Mouse (Mus musculus): ENCODE measurements around the gene Mill2.
A peak's percentile ranks its signal among the peaks of the same experiment; 100 is the strongest.

Gene Mill2

DNA sequence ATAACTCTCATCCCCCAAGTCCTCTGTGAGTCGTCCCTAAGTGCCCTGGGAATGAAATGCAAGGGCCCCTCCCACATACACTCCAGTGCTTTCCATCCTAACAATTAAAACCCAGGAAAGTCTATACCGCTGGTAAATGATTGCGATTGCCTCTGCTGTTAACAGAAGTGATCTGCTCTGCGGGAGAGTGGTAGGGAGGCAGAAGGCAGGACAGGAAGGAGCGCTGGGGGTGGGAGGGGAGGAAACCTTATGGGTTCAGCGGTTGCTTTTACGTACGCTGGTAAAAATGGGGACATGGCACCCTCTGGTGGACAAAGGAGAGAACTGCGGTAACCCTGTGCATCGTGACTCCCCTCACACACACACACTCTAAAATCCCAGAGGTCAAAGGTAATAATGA is 33.5 kb downstream of the Mill2 start:
- DNase-seq (ENCODE audit: low read depth, low spot score): peak; percentile 88

DNA sequence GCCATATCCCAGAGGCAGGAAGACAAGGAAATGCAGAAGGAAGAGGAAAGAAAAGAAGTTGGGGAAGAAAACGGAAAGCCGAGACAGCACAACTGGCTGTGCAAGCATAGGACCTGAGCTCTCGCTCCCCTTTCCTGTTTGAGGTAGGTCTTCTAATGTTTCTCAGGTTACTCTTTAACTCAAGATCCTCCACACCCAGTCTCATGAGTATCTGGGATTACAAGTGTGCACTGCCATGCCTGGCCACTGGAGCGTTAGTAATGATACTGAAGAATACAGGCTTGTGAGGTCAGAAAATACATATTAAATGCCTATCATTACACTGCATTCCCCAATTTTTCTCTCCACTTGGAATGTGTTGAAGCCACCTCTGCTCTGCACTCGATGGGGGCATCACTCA is 35.6 kb downstream of the Mill2 start:
- no peak for DNase-seq (ENCODE audit: low read depth, low spot score)

DNA sequence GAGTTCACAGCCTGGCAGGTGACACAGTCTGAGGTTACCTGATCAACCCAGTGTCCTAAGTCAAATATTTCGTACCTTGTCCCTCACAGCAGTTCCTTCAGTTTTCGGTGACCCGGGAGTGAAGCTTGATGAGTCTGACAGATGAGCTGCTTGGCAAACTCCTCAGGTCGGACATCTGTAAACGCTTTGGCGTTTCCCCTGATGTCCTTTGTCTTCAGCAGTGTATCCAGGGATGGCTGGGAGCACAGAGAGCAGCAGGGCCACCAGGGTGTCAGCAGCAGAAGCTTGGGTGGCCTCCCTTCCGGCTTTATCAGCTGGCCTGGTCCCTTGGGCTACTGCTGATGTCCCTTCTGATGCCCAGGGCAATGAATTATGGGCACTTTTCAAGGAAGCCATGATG is 38.9 kb downstream of the Mill2 start:
- DNase-seq (ENCODE audit: low read depth, low spot score): no peak

DNA sequence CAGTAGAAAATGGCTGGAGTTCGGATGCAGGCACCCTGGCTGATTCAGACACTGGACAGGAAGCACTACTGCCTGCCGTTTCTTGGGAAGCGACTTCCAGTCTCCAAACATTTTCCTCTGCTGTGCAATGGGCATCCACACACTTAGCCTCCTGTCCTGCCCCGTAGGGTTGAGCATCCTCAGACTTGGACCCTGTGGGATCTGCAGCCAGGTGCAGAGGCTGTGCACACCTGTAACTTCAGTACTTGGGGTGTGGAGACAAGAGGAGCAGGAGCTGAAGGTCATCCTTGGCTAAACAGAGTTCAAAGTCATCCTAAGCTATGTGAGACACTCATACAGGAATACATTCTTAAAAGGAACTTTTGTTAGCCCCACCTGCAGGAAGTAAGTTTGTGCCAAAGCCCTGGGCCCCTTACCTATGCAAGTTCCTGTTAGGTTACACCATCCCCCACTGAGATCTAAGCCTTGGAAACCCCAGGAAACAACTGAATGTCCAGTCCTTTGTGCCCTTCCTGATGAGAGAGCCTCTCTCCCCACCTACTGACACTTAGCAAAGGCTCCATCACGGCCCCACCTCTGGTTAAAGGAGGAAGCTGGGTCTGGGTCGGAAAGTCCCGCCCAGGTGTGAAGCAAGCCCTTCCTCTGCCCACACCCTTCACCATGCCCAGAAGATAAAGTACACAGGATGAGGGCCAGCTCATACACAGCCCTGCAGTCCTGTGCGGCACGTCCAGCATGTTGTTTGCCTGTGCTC is 44.4 kb downstream of the Mill2 start:
- peak; percentile 65 for DNase-seq (ENCODE audit: low read depth, low spot score)

DNA sequence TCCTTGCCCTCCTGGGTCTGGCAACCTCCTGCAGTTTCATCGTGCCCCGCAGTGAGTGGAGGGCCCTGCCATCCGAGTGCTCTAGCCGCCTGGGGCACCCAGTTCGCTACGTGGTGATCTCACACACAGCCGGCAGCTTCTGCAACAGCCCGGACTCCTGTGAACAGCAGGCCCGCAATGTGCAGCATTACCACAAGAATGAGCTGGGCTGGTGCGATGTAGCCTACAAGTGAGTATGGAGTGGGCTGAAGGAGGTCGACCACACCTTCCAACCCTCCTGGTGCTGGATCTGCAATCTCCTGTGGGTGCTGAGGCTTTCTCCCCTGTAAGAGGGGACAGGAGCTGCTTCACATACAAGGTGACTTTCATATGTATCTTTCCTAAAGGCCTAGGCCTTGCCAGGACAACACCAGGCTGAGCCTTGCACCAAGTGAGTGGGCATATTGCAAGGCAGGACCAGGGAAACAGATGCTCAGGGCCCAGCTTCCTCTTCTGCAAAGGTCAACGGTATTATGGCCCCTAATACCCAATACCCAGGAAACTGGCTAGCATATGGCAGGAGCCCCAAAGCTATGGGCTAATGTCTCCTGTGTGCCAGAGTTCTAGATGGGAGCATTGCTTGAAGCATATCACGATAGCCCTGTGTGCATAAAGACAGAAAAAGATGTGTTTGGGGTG is 45.1 kb downstream of the Mill2 start:
- peak; percentile 71 for DNase-seq (ENCODE audit: low read depth, low spot score)

DNA sequence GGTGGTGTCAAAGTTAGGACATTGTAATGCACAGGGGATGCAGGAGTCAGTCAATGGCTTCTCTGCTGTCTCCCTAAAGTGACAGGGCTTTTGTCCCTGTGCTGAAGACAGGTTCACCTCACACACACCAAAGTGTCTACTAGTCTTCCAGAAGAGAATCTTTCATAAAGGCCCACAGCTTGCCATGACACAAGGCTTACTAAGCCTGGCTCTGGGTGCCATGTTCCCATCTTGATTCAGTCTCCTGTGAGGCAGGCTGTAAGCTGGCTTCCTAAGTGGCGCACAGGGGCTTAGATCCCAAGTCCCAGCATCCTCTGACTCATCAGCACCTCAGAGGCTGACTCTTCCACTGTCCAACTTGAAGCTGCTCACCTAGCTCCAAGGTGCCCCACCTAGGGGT is 47.2 kb downstream of the Mill2 start:
- no peak for DNase-seq (ENCODE audit: low read depth, low spot score)

DNA sequence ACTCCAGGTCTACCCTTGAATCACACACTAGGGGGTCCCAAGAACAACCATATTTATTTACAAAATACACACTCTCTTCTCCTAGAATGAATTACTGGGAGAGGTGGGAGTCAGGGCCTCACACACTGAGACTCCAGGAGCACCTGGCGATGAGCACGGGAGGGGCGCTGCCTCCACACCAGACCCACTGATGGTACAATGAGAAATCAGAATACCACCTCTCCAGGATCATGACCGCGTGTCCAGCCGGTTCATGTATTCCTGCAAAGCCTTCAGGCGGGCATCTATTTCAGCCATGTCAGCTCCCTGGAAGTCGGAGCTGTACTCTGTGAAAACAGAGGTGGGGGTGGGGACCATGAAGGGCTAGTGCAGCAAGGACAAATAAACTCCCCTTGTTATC is 51.1 kb downstream of the Mill2 start:
- no peak for DNase-seq (ENCODE audit: low read depth, low spot score)

DNA sequence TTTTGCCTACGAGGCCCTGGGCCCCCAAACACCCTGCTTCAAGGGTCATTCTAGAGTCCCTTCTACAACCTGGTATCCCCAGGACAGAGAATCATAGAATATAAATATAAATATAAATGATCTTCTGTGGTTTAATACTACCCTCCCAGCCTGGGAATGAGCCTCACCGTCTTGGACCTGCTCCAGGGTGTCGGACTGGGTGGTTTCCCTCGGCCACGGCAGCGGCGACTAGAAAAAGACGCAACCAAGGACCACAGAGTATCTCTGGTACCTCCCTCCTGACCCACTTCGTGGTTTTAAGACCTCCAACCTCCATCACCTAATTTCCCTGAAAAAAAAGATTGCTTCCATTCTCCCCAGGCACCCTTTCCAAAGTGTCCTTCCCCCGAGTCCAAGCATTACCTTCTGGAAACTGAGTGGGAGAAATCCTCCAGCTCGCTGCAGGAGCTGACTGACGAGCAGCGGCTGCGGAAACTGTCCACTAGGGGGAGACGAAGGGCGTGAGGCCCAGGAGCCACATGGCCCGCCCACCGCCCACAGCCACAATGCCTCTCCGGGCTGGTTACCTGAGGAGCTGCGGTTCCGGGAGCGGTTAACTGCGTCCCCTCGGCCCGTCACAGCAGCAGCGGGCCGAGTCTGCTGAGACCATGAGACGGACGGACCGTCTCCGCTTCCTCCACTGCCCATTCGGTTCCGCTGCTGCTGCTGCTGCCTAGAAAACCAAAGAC is 52.3 kb downstream of the Mill2 start:
- DNase-seq (ENCODE audit: low read depth, low spot score): peak; percentile 83

DNA sequence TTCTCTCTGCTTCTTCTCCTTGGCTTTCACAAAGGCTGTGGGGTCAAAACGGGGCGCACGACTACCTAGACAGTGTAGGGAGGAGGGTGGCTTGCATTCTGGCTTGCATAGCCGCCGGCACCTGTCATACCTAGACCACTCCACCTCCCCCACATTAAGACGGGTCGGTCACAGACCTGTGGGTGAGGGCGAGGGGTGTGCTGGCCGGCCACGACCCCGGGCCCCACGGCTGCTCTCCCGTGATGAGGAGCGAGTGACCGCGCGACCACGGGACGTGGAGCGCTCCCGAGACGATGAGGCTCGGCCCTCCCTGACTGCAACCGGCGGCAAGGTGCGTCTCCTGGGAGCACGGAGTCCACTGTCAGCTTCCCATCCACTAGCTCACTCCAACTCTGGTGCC is 53.2 kb downstream of the Mill2 start:
- DNase-seq (ENCODE audit: low read depth, low spot score): no peak

DNA sequence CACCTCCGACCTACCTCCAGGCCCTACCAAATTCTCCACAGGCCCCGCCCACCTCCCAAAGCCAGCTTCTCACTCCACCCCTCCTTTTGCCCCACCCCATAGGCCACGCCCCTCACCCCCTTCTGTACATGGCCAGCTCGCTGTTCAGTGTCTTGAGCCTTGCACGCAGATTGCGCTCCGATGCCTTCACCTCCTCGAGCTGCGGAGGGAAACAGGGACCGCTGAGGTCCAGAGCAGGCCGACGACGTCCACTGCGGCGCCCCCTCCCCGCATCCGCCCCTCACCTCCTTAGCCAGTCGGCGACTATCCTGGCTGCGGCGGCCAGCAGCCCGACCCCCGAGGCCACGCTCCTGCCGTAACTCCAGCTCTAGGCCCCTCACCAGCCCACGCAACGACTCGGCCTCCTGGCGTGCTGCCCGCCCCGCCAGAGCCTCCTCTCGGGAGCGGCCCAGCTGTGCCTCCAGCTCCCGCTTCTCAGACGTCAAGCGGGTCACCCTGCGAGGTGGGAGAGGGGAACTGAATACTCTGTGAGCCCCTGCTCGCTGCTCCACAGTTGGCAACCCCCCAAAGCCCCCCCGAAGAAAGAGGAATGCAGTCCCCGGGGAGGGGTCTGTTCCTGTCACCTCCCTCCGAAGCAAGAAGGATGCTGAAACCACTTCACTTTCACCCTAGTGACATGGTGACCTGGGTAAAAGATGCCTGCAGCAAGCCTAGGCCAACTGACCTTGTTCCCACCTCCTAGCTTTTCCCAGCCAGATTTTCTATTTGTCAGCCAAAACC is 54.1 kb downstream of the Mill2 start:
- DNase-seq (ENCODE audit: low read depth, low spot score): peak; percentile 84

DNA sequence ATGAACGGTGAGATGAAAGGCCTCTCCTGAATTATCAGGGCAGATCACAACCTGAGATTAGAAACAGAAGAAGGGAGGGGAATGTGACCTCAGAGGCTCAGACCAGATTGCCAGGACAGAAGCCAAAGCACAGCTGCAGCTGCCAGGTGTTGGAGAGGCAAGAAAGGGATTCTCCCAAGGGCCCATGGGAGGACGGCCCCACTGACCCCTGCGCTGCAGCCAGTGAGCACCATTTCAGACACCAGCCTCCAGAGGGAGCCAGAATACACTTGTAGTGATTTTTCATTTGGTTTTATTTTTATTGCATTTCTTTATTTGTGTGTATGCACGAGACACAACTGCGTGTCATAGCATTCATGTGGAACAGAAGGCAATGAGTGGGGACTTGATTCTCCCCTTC is 56.8 kb downstream of the Mill2 start:
- DNase-seq (ENCODE audit: low read depth, low spot score): no peak

DNA sequence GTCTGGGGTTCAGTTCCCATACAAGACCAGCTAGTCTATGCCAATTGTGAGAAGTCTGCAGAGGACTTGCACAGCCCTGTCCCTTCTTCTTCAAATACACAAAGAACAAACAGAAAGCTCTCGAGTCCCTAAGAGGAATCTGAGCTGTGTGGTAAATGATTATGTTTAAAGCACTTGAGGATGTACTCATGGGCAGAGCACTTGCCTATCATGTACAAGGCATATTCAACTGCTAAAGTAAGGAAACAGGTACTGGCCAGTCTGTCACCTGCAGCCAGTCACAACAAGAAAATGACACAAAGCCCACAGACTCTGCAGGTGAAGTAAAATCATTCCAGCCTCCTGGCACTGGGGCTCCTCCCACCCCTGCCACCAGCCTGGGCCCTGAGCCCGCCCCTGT is 60.7 kb downstream of the Mill2 start:
- no peak for DNase-seq (ENCODE audit: low read depth, low spot score)

DNA sequence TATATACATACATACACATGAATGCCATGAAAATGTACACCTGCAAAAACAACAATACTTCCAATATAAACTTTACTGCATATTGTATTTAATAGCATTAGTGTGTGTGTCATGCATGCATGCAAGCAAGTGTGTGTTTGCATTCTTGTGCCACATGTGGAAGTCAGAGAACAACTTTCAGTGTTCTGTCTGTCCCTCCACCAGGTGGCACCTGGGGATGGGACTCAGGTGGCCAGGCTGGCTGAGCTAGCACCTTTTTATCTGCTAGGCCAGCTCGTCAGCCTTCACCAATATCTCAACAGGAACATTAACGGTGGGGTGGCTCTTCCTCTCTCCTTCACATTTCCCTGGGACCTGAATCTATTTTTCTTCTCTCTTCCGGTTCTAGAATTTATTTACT is 62.7 kb downstream of the Mill2 start:
- no peak for DNase-seq (ENCODE audit: low read depth, low spot score)

DNA sequence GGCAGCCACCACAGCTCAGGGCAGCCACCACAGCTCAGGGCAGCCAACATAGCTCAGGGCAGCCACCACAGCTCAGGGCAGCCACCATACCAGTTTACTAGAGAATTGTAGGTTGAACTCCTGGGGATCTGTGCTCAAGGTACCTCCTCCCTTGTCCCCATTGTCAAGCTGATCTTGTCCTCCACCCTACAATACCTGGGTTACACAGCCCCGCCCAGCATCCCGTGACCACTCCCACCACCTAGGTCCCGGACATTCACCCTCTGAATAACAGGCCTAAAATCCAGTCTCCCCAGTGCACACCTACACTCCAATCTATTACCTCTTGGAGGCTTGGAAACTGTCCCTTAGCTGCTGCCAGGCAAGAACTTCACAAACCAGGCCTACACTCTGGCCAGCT is 65.2 kb downstream of the Mill2 start:
- DNase-seq (ENCODE audit: low read depth, low spot score): peak; percentile 79

DNA sequence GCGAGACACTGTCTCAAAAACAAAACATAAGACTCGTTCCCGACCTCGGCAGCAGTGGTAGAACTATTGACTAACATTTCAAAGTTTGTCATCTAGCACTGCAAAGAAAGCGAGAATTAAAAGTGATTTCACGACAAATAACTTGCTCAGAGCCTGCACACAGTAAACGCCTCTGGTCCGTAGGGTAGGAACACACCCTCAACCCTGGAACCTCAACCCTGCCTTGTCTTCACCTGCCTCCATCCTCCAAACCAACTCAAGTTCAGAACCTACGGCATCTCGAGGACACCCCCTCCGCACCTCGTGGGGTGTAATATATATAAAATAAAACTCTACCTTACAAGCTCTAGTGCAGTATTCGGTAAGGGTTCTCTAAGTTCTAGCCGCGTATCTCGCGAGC is 70.0 kb downstream of the Mill2 start:
- DNase-seq (ENCODE audit: low read depth, low spot score): no peak

DNA sequence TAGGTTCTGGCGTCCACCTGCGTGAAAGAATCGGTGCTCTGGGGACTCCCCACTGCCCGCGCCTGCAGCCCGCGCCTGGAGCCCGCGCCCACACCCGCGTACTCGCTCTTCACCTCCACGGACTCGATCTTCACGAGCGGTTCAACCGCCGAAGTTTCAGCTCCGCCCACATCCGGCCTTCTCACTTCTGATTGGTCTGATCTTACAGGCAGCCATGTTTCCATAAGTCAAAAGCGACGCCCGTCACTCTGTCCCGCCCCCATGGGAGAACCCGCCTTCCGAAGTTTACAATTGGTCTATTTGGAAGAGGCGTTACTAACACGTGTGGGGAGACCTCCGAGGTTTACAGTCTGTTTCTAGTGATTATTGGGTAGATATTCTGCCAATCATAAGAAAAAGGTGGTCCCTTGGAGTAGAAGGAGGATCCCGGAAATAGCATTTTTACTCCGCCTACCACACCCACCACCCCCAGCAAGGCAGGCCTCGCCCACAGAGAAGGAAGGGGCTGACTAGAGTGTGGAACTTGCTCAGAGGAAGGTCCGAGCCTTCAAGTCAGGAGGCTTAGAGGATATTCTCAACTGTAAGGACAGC is 70.6 kb downstream of the Mill2 start, which contains the start of gene Ccdc61:
Gene Ccdc61 (minus strand): TSS at position 175 of the 591 bp plus-strand sequence.
- DNase-seq (ENCODE audit: low read depth, low spot score): peak; percentile 99
